Mouse (Mus musculus) myocyte (in vitro differentiated cells): Measurements from ENCODE around the gene Il2.

Experiments
- POLR2A ChIP-seq: IDR thresholded peaks from one replicate; pipeline ENCODE4 v1.6.1; 2011; ENCODE audit warnings: low read depth, mild to moderate bottlenecking, control low read depth, moderate library complexity; ENCODE audit not compliant: insufficient read length
- POLR2AphosphoS2 ChIP-seq: IDR thresholded peaks from one replicate; pipeline ENCODE4 v1.6.1; 2011; ENCODE audit warnings: low read depth, control low read depth; ENCODE audit not compliant: insufficient read length

GRCm38 (mm10) chr3:37146810-37147209 is 21.1 kb upstream of the Il2 start:
- TF ChIP-seq POLR2AphosphoS2, result no peak
- TF ChIP-seq POLR2A, result no peak
